Mouse (Mus musculus) heart, embryonic 16.5 days (tissue): ENCODE measurements at regions not wholly inside any gene's neighbourhood (a gene's known extent, or its start where the extent isn't known, plus 50 kb on each side); places are given as distances from the start of the nearest gene placed in this dataset.

ENCODE experiments used
- ATAC-seq: fragments of 200-750 bp; cut with Nextera tagmentation; replicated peaks from 2 replicates; pipeline ENCODE4 v1.8.0; 2017; ENCODE audit warnings: moderate number of reproducible peaks; ENCODE audit not compliant: insufficient read depth, low FRiP score; ENCODE audit errors: extremely low read depth
- H3K27ac ChIP-seq: fragments of 300-500 bp; sonication (generic); 2 replicates; pipeline ENCODE4 v1.5.1; 2014; ENCODE audit warnings: mild to moderate bottlenecking, low read length, control low read depth, moderate library complexity
- H3K27me3 ChIP-seq: fragments of 300-500 bp; sonication (generic); 2 replicates; pipeline ENCODE4 v1.6.1; 2014; ENCODE audit warnings: low read length, mixed read lengths; ENCODE audit not compliant: control insufficient read depth, insufficient read depth
- H3K36me3 ChIP-seq: fragments of 300-500 bp; sonication (generic); 2 replicates; pipeline ENCODE4 v1.6.1; 2014; ENCODE audit not compliant: control insufficient read depth, insufficient read depth
- H3K4me1 ChIP-seq: fragments of 300-500 bp; sonication (generic); 2 replicates; pipeline ENCODE4 v1.6.1; 2014; ENCODE audit warnings: low read length, mixed read lengths; ENCODE audit not compliant: control insufficient read depth, insufficient read depth
- H3K4me2 ChIP-seq: fragments of 300-500 bp; sonication (generic); 2 replicates; pipeline ENCODE4 v1.6.1; 2014; ENCODE audit warnings: low read depth, mild to moderate bottlenecking, control low read depth, low read length
- H3K4me3 ChIP-seq: fragments of 300-500 bp; sonication (generic); 2 replicates; pipeline ENCODE4 v1.5.1; 2014; ENCODE audit warnings: mild to moderate bottlenecking, control low read depth, low read length
- H3K9ac ChIP-seq: fragments of 300-500 bp; sonication (generic); 2 replicates; pipeline ENCODE4 v1.6.1; 2014; ENCODE audit warnings: low read length, control low read depth
- H3K9me3 ChIP-seq: fragments of 300-500 bp; sonication (generic); replicated peaks from 2 replicates; pipeline ENCODE4 v1.6.1; 2016; ENCODE audit warnings: low read length; ENCODE audit not compliant: control insufficient read depth
- WGBS: fragments of 180-500 bp; shearing (Covaris S2); extraction: QIAGEN DNeasy Blood & Tissue Kit; methylation state at CpG from one replicate; pipeline ENCODE4 v1.1.7; 2014; 5-methylcytosine and 5-hydroxymethylcytosine counted together

DNA sequence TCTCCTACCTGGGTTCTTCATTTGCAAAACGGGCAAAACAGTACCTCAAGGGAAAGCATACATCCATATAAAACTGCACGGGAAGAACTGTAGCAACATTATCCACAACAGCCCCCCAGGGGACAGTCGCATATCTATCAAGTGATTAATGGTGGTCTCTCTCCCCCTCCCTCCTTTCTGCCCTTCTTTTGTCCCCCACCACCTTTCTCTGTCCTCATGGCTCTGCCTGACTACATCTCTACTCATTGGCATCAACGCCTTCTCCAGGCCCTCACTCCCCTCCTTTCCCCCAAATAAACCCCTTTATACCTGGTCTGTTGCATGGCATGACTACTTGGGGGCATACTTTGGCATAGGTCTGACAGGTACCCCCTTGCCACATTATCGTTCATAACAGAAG is 166.1 kb upstream of the Kbtbd8 start:
- no peak for ATAC-seq
- Histone ChIP-seq H3K27ac (no peak overlapping the region), H3K9ac (no peak overlapping the region), H3K36me3 (no peaks in the 10 kb centered on the region), H3K9me3 (peaks cover 7% of the 10 kb centered on the region), H3K4me3 (no peak overlapping the region), H3K27me3 (no peaks in the 10 kb centered on the region), H3K4me1 (no peaks in the 10 kb centered on the region), H3K4me2 (no peak overlapping the region)
- 74% methylated on average over 5 of the region's 5 CpGs for WGBS

- Histone ChIP-seq H3K27ac (no peak overlapping the region), H3K9me3 (peaks cover 7% of the 10 kb centered on the region), H3K4me2 (no peak overlapping the region), H3K4me3 (no peak overlapping the region), H3K27me3 (no peaks in the 10 kb centered on the region), H3K4me1 (no peaks in the 10 kb centered on the region), H3K9ac (no peak overlapping the region), H3K36me3 (no peaks in the 10 kb centered on the region)
- WGBS, result 78% methylated on average over 2 of the region's 2 CpGs
- ATAC-seq, result no peak
Observed at GRCm38 (mm10) chr6:94950319-94950718, 166.7 kb upstream of the Kbtbd8 start.

DNA sequence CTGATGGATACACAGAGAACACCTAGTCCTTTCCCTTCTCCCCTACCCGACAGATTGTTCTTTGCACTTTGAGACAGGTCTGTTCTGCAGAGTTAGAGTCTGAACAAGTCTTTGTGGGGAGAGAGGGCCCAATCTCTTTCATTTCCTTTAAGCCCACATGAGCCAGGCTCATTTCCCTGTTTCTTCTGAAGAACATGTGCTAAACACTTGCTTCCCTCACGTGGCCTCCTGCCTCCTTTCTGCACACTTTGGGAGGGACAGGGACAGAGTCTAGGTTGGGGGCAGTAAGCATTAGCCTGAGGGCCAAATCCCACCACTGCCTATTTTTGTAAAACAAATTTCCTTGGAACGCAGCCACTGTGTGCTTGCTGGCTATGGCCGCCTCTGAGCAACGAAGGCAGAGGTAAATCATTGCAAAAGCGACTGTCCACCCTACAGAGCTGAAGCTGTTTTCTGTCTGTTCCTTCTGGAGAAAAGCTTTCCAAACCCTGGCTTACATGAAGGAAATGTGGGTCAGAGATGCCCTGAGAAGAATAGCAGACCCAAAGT is 170.6 kb upstream of the Kbtbd8 start:
- no peaks in the 10 kb centered on the region for H3K4me1 ChIP-seq
- H3K9me3 ChIP-seq, result no peaks in the 10 kb centered on the region
- H3K27ac ChIP-seq, result no peak overlapping the region
- no peak overlapping the region for H3K4me2 ChIP-seq
- no peak for ATAC-seq
- H3K36me3 ChIP-seq, result no peaks in the 10 kb centered on the region
- H3K27me3 ChIP-seq, result no peaks in the 10 kb centered on the region
- 75% methylated on average over 6 of the region's 6 CpGs for WGBS
- no peak overlapping the region for H3K9ac ChIP-seq
- no peak overlapping the region for H3K4me3 ChIP-seq

DNA sequence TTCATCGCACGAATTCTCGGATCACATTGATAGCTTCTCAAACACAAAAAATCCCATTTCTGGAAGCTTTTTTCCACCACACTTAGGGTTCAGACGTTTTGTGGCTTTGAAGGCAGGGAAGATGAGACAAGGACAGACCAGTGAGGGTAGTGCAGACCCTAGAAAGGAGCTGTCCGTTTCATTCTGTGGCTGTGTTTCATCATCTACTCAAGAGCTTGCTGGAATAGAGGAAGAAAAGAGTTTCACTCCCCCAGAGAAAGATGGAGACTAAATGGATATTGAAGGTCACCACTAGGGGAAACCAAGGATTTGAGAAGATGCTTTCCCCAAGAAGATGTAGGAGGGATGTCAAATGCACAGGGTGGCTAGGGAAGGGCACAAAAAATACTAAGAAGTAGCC is 171.3 kb upstream of the Kbtbd8 start:
- H3K4me3 ChIP-seq, result no peak overlapping the region
- H3K27me3 ChIP-seq, result no peaks in the 10 kb centered on the region
- H3K9me3 ChIP-seq, result no peaks in the 10 kb centered on the region
- H3K9ac ChIP-seq, result no peak overlapping the region
- H3K36me3 ChIP-seq, result no peaks in the 10 kb centered on the region
- no peaks in the 10 kb centered on the region for H3K4me1 ChIP-seq
- WGBS, result 77% methylated on average over 5 of the region's 5 CpGs
- no peak for ATAC-seq
- no peak overlapping the region for H3K4me2 ChIP-seq
- H3K27ac ChIP-seq, result no peak overlapping the region

DNA sequence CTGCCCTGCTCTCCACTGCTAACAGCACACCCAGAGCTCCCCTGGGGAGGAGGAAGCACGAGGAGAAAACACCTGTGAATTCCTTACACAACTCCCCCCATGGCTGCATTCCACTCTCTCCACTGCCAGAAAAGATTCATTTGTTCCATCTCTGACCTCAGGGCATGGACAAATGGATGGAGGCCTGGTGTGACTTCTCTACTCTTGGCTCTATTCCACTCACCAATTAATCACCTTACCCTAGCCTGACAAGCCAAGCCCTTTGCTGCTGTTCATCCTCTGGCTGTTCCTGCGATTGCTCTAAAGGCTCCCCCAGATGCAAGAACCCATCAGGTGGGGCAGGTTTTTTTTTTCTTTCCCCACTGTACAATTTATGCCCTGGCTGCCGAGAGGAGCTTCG is 172.8 kb upstream of the Kbtbd8 start:
- no peaks in the 10 kb centered on the region for H3K27me3 ChIP-seq
- ATAC-seq, result no peak

GRCm38 (mm10) chr6:94938949-94939348 is 178.1 kb upstream of the Kbtbd8 start:
- H3K27me3 ChIP-seq, result no peaks in the 10 kb centered on the region
- H3K4me3 ChIP-seq, result no peak overlapping the region
- H3K4me1 ChIP-seq, result no peaks in the 10 kb centered on the region
- no peaks in the 10 kb centered on the region for H3K36me3 ChIP-seq
- WGBS, result 78% methylated on average over 2 of the region's 2 CpGs
- H3K9ac ChIP-seq, result no peak overlapping the region
- no peaks in the 10 kb centered on the region for H3K9me3 ChIP-seq
- H3K27ac ChIP-seq, result no peak overlapping the region
- ATAC-seq, result no peak
- H3K4me2 ChIP-seq, result no peak overlapping the region

More for the DNA sequence above, 172.8 kb upstream of the Kbtbd8 start:
- no peaks in the 10 kb centered on the region for H3K4me1 ChIP-seq
- H3K27ac ChIP-seq, result no peak overlapping the region
- no peak overlapping the region for H3K4me3 ChIP-seq
- H3K36me3 ChIP-seq, result no peaks in the 10 kb centered on the region
- 61% methylated on average over 4 of the region's 4 CpGs for WGBS
- H3K9ac ChIP-seq, result no peak overlapping the region
- no peak overlapping the region for H3K4me2 ChIP-seq
- no peaks in the 10 kb centered on the region for H3K9me3 ChIP-seq

DNA sequence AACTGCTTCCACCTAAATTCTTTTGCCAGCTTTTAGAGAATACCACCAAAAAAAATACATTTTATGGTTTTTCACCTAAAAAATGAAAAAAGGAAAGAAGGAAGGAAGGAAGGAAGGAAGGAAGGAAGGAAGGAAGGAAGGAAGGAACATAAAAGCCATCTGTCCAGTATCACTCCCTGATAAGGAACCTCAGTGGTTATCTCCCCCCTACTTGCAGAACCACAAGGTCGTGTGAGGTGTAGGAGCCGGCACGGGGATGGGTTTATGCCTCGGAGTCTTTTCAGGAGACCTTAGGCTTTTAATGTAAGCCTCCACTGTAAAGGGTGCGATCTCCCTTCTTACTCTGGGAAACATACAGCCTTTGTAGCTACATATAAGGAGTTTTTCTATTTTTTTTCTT is 180.8 kb upstream of the Kbtbd8 start:
- Histone ChIP-seq H3K9me3 (no peaks in the 10 kb centered on the region), H3K27ac (no peak overlapping the region), H3K4me1 (no peaks in the 10 kb centered on the region), H3K4me3 (no peak overlapping the region), H3K36me3 (no peaks in the 10 kb centered on the region), H3K9ac (no peak overlapping the region), H3K27me3 (no peaks in the 10 kb centered on the region), H3K4me2 (no peak overlapping the region)
- ATAC-seq, result no peak
- 63% methylated on average over 5 of the region's 5 CpGs for WGBS

DNA sequence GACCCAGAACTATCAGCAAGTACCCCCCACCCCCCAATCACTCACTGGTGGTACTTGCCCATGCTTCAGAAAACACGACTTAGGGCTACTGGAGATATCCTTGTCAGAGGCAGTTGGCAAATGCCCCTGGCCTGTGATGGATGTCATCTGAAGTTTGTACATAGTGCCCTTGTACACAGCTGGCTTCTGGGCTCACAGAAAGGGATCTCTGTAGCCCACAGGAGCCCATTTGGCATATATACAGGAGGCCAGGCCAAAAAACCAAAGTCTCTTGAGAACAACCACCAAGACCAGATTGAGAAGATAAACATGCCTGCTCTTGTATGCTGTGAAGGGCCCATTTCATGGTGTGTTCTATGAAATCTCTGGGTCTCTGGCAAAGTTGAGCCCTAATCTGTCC is 181.3 kb upstream of the Kbtbd8 start:
- Histone ChIP-seq H3K9ac (no peak overlapping the region), H3K36me3 (no peaks in the 10 kb centered on the region), H3K4me2 (no peak overlapping the region), H3K27ac (no peak overlapping the region), H3K9me3 (no peaks in the 10 kb centered on the region), H3K4me3 (no peak overlapping the region), H3K4me1 (no peaks in the 10 kb centered on the region), H3K27me3 (no peaks in the 10 kb centered on the region)
- 38% methylated on average over 1 of the region's 1 CpGs for WGBS
- ATAC-seq, result no peak

DNA sequence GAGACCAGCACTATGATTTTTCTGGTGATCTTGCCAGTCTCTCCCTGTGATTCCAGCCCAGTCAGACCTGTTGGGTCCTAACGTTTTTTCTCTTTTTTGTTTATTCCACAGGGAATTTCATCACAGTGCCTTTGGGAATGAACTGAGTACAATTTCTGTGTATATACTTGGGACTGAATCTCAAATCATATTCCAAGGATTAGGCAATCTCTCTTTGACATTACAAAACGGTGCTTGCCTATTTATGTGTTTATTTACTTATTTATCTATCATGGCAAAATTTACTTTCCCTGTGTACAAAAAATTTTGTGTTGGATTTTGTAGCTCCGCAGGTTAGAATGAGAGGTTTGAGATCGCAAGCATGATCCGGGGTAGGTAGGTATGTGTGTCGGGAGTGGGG is 189.2 kb upstream of the Kbtbd8 start:
- no peak overlapping the region for H3K4me2 ChIP-seq
- H3K9ac ChIP-seq, result no peak overlapping the region
- H3K4me3 ChIP-seq, result no peak overlapping the region
- no peaks in the 10 kb centered on the region for H3K36me3 ChIP-seq
- no peaks in the 10 kb centered on the region for H3K27me3 ChIP-seq
- ATAC-seq, result no peak
- H3K4me1 ChIP-seq, result peaks cover 5% of the 10 kb centered on the region
- H3K27ac ChIP-seq, result no peak overlapping the region
- H3K9me3 ChIP-seq, result 0 out of 2 replicates have a peak, but pooled peaks cover 2% of the 10 kb centered on the region
- 82% methylated on average over 6 of the region's 6 CpGs for WGBS
